Comparison of ENCODE assay signal across 8 mouse cellular contexts in genomic region chr2:164832748-164833301, GRCm38 (mm10). TPM values are rescaled to one million over a fixed set of nuclear protein-coding genes. Genes with fewer than 3 reads are reported as not detected.
A peak's percentile ranks its signal among the peaks of the same experiment; 100 is the strongest.
DNase-seq lines count a peak whose midpoint lies in the region; ATAC-seq and TF ChIP-seq lines count a peak whose summit lies in the region.

Ctsa (plus strand) TSS chr2:164832873.

- H3K9me3 ChIP-seq in lung, embryonic 15.5 days: no peaks in the 10 kb centered on the region

- peak within 1 kb of the TSS; percentile 77 for H3K9ac ChIP-seq in lung, embryonic 15.5 days

- no peaks in the 10 kb centered on the region for H3K27me3 ChIP-seq in lung, embryonic 15.5 days

- 1% methylated on average over 35 of the region's 35 CpGs for WGBS in lung, embryonic 15.5 days
- WGBS in olfactory bulb, adult 2 months: under 1% methylated on average over 35 of the region's 35 CpGs

- TF ChIP-seq CTCF in olfactory bulb, adult 2 months (IDR thresholded peaks at IDR 0.05; ENCODE audit: insufficient read depth, low read depth, low read length): no peak; the same call in 1 of the 2 replicates

- DNase-seq in MEL-GATA-1-ER (ENCODE audit: extremely low read depth, low read depth): peak; percentile 52
- peak; percentile 72 for DNase-seq in cerebellum, adult 8-10 months
- peak; percentile 75 to 80 for DNase-seq in layer of hippocampus, adult 8-10 months (ENCODE audit: low spot score in 2 of 2)
- DNase-seq in thymus, adult 18-20 months: peak; percentile 68 to 75

- peaks cover 10% of the 10 kb centered on the region for H3K36me3 ChIP-seq in lung, embryonic 15.5 days

- H3K4me1 ChIP-seq in lung, embryonic 15.5 days: peaks cover 21% of the 10 kb centered on the region
- peaks cover 24% of the 10 kb centered on the region for H3K4me1 ChIP-seq in olfactory bulb, adult 2 months (ENCODE audit: control insufficient read depth, insufficient read depth, low read length)

- peak within 1 kb of the TSS; percentile 98 for H3K4me2 ChIP-seq in lung, embryonic 15.5 days

- no peak for TF ChIP-seq POLR2A in olfactory bulb, adult 2 months (IDR thresholded peaks at IDR 0.05; ENCODE audit: insufficient read depth, low read depth, low read length)

- H3K4me3 ChIP-seq in lung, embryonic 15.5 days: peak within 1 kb of the TSS; percentile 67
- H3K4me3 ChIP-seq in olfactory bulb, adult 2 months (ENCODE audit: insufficient read depth, low read depth, low read length): peak within 1 kb of the TSS; percentile 74

- H3K27ac ChIP-seq in lung, embryonic 15.5 days: peak within 1 kb of the TSS; percentile 92
- peak within 1 kb of the TSS; percentile 83 for H3K27ac ChIP-seq in olfactory bulb, adult 2 months (ENCODE audit: insufficient read depth, low read depth, low read length)

- peak; percentile 78 for ATAC-seq in frontal cortex, adult (ENCODE audit: low TSS enrichment)
- ATAC-seq in hematopoietic stem cell, adult 5-6 weeks (replicated peaks in 1 of 2; ENCODE audit: insufficient read depth in 1 of 2, low FRiP score in 2 of 2, low TSS enrichment in 1 of 2, low read depth in 1 of 2, poor library complexity in 2 of 2, severe bottlenecking in 2 of 2): peak; percentile 78 to 80
- ATAC-seq in lung, embryonic 15.5 days (ENCODE audit: borderline replicate concordance, extremely low read depth, low FRiP score, low TSS enrichment): peak; percentile 84

RNA-seq across cellular contexts. Expression of gene Ctsa, which starts in this region (rescaled TPM):
- total RNA-seq in hematopoietic stem cell, adult 5-6 weeks (2017): 53.0 and 74.2 TPM in 2 replicates
- total RNA-seq in layer of hippocampus, adult 8-10 months (2022): 100 to 1,000 TPM in 3 of 4 experiments, 10 to 100 TPM in 1; 96.9 to 242 (median 147) TPM
- 131 and 139 TPM in 2 replicates for polyA plus RNA-seq in lung, embryonic 15.5 days (2015; fragmentation: Nextera tagmentation; extraction: Ambion mirVana)
- not detected in 2 replicates for polyA plus RNA-seq in olfactory bulb, adult 2 months (2012; ENCODE audit: insufficient read depth, insufficient read length, low replicate concordance, missing spikeins)

Comparison
In these comparisons a context has a peak if more than half of its experiments do, and no peak if none do; other contexts are left out.
1. Peak in every context shown above with its lines: DNase-seq, ATAC-seq, H3K4me3 ChIP-seq and H3K27ac ChIP-seq.